Mouse (Mus musculus) bone marrow, adult 2 months (tissue): Measurements from ENCODE around the gene Hist1h4d.

ENCODE experiments used
- CTCF ChIP-seq: fragments of 200-500 bp; IDR thresholded peaks from 2 replicates; pipeline ENCODE4 v1.5.1; 2011; ENCODE audit warnings: low read length, control low read depth; ENCODE audit not compliant: control insufficient read depth, insufficient read depth
- POLR2A ChIP-seq: fragments of 200-500 bp; IDR thresholded peaks from 2 replicates; pipeline ENCODE4 v1.6.1; 2011; ENCODE audit warnings: low read depth, mild to moderate bottlenecking, control low read depth, low read length, borderline replicate concordance; ENCODE audit not compliant: control insufficient read depth

DNA sequence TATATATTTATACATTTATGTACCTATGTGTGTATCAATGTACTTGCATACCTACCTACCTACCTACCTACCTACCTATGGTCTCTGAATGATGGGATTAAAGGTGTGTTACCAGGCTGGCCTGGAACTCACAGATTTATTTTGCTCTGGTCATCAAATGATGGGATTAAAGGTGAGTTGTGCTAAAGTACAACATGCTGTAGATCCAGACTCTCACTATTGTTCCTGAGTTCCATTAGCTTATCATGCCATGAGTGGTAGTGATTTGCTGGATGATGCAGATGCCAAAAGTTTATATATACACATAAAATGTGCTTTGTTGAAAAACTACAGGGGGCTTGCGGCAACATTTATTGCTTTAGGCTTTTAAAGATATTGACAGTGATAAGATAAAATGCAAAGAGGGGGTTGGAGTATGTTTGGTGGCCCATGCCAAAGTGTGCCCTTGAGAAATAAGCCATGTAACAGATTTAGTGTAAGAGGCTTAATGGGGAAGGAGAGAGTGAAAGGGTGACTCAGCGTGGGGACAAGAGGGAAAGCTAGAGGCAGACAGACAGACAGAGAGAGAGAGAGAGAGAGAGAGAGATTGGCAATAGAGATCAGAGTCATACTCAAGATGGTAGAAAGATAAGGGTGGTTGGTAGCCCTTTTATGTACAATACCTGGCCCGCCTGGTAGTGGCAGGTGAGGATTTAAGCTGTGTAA is 44.2 kb upstream of the Hist1h4d start:
- no peak for TF ChIP-seq CTCF
- TF ChIP-seq POLR2A: no peak
